Mouse (Mus musculus): ENCODE results near the gene Necab3. TPM values are rescaled to one million over a fixed set of nuclear protein-coding genes. Genes with fewer than 3 reads are reported as not detected.

The Necab3 gene
- 2.0 and 2.4 TPM in 2 replicates for polyA plus RNA-seq (2015; fragmentation: Nextera tagmentation; extraction: Ambion mirVana)

GRCm38 (mm10) chr2:154558264-154559039 lies at the start of gene Necab3:
Gene Necab3 (minus strand): TSS chr2:154558890.
- H3K9ac ChIP-seq = 0 out of 2 replicates have a peak within 1 kb of the TSS, but pooled peaks have one; percentile 12
- peaks cover 12% of the 10 kb centered on the region; the same call in 1 of the 2 replicates for H3K36me3 ChIP-seq
- peak within 1 kb of the TSS; percentile 38 for H3K4me3 ChIP-seq
- peaks cover 20% of the 10 kb centered on the region for H3K4me1 ChIP-seq (replicated peaks)
- H3K4me2 ChIP-seq = peak within 1 kb of the TSS; percentile 69
- ATAC-seq (replicated peaks; ENCODE audit: insufficient number of reproducible peaks, insufficient read depth, low FRiP score, low read depth) = peak; percentile 43; the same call in 1 of the 2 replicates
- no peaks in the 10 kb centered on the region for H3K27me3 ChIP-seq
- 0 out of 2 replicates have a peak within 1 kb of the TSS, but pooled peaks have one; percentile 14 for H3K27ac ChIP-seq
- H3K9me3 ChIP-seq (replicated peaks) = no peaks in the 10 kb centered on the region
- WGBS = 4% methylated on average over 34 of the region's 34 CpGs

- Histone ChIP-seq H3K4me2 (no peak overlapping the region), H3K27me3 (peaks cover 4% of the 10 kb centered on the region; the same call in 1 of the 2 replicates), H3K36me3 (no peaks in the 10 kb centered on the region), H3K9me3 (replicated peaks) (no peaks in the 10 kb centered on the region), H3K9ac (no peak overlapping the region), H3K4me1 (replicated peaks) (peaks cover 12% of the 10 kb centered on the region), H3K4me3 (no peak overlapping the region), H3K27ac (no peak overlapping the region)
- no peak for ATAC-seq (replicated peaks; ENCODE audit: insufficient number of reproducible peaks, insufficient read depth, low FRiP score, low read depth)
- 62% methylated on average over 1 of the region's 1 CpGs for WGBS
Observed at GRCm38 (mm10) chr2:154606965-154607364, 48.3 kb upstream of the Necab3 start.

GRCm38 (mm10) chr2:154604156-154604555 lies 45.5 kb upstream of the Necab3 start:
- ATAC-seq (replicated peaks; ENCODE audit: insufficient number of reproducible peaks, insufficient read depth, low FRiP score, low read depth) = no peak

GRCm38 (mm10) chr2:154603638-154604153 lies 45.0 kb upstream of the Necab3 start, which contains the start of gene Pxmp4:
Gene Pxmp4 (minus strand): TSS chr2:154603708.
- Histone ChIP-seq H3K9ac (peak within 1 kb of the TSS; percentile 78), H3K4me2 (peak within 1 kb of the TSS; percentile 68), H3K9me3 (replicated peaks) (no peaks in the 10 kb centered on the region), H3K4me1 (replicated peaks) (peaks cover 12% of the 10 kb centered on the region), H3K27me3 (peaks cover 4% of the 10 kb centered on the region; the same call in 1 of the 2 replicates), H3K4me3 (peak within 1 kb of the TSS; percentile 69), H3K27ac (peak within 1 kb of the TSS; percentile 73), H3K36me3 (no peaks in the 10 kb centered on the region)
- under 1% methylated on average over 13 of the region's 13 CpGs for WGBS
- peak; percentile 100 for ATAC-seq (replicated peaks; ENCODE audit: insufficient number of reproducible peaks, insufficient read depth, low FRiP score, low read depth)

More at GRCm38 (mm10) chr2:154604156-154604555, 45.5 kb upstream of the Necab3 start:
- Histone ChIP-seq H3K36me3 (no peaks in the 10 kb centered on the region), H3K4me3 (peak overlapping the region; percentile 69), H3K4me2 (peak overlapping the region; percentile 68), H3K9ac (peak overlapping the region; percentile 43; the same call in 1 of the 2 replicates), H3K4me1 (replicated peaks) (peaks cover 12% of the 10 kb centered on the region), H3K27ac (peak overlapping the region; percentile 57), H3K27me3 (peaks cover 4% of the 10 kb centered on the region; the same call in 1 of the 2 replicates), H3K9me3 (replicated peaks) (no peaks in the 10 kb centered on the region)
- WGBS = 34% methylated on average over 7 of the region's 7 CpGs

GRCm38 (mm10) chr2:154603007-154603637 lies 44.4 kb upstream of the Necab3 start:
- peaks cover 4% of the 10 kb centered on the region; the same call in 1 of the 2 replicates for H3K27me3 ChIP-seq
- no peaks in the 10 kb centered on the region for H3K9me3 ChIP-seq (replicated peaks)
- ATAC-seq (replicated peaks; ENCODE audit: insufficient number of reproducible peaks, insufficient read depth, low FRiP score, low read depth) = no peak
- peaks cover 12% of the 10 kb centered on the region for H3K4me1 ChIP-seq (replicated peaks)
- peak overlapping the region; percentile 73 for H3K27ac ChIP-seq
- H3K4me2 ChIP-seq = peak overlapping the region; percentile 68
- 13% methylated on average over 22 of the region's 22 CpGs for WGBS
- no peaks in the 10 kb centered on the region for H3K36me3 ChIP-seq
- peak overlapping the region; percentile 78 for H3K9ac ChIP-seq
- peak overlapping the region; percentile 69 for H3K4me3 ChIP-seq

GRCm38 (mm10) chr2:154601324-154601723 lies 42.6 kb upstream of the Necab3 start:
- peaks cover 4% of the 10 kb centered on the region; the same call in 1 of the 2 replicates for H3K27me3 ChIP-seq
- H3K27ac ChIP-seq = no peak overlapping the region
- H3K4me1 ChIP-seq (replicated peaks) = peaks cover 12% of the 10 kb centered on the region
- no peaks in the 10 kb centered on the region for H3K36me3 ChIP-seq
- ATAC-seq (replicated peaks; ENCODE audit: insufficient number of reproducible peaks, insufficient read depth, low FRiP score, low read depth) = no peak
- no peak overlapping the region for H3K4me3 ChIP-seq
- H3K9ac ChIP-seq = no peak overlapping the region
- H3K4me2 ChIP-seq = no peak overlapping the region
- 71% methylated on average over 3 of the region's 3 CpGs for WGBS
- no peaks in the 10 kb centered on the region for H3K9me3 ChIP-seq (replicated peaks)

- H3K27me3 ChIP-seq = peaks cover under 1% of the 10 kb centered on the region; the same call in 1 of the 2 replicates
- no peak overlapping the region for H3K4me2 ChIP-seq
- peaks cover 12% of the 10 kb centered on the region for H3K4me1 ChIP-seq (replicated peaks)
- H3K9ac ChIP-seq = no peak overlapping the region
- H3K4me3 ChIP-seq = no peak overlapping the region
- ATAC-seq (replicated peaks; ENCODE audit: insufficient number of reproducible peaks, insufficient read depth, low FRiP score, low read depth) = no peak
- 71% methylated on average over 6 of the region's 6 CpGs for WGBS
- no peak overlapping the region for H3K27ac ChIP-seq
- H3K36me3 ChIP-seq = no peaks in the 10 kb centered on the region
- no peaks in the 10 kb centered on the region for H3K9me3 ChIP-seq (replicated peaks)
Observed at GRCm38 (mm10) chr2:154600586-154600985, 41.9 kb upstream of the Necab3 start.

GRCm38 (mm10) chr2:154597399-154597798 lies 38.7 kb upstream of the Necab3 start:
- H3K4me1 ChIP-seq (replicated peaks) = no peaks in the 10 kb centered on the region
- H3K27me3 ChIP-seq = no peaks in the 10 kb centered on the region
- ATAC-seq (replicated peaks; ENCODE audit: insufficient number of reproducible peaks, insufficient read depth, low FRiP score, low read depth) = no peak
- no peak overlapping the region for H3K9ac ChIP-seq
- H3K27ac ChIP-seq = no peak overlapping the region
- no peaks in the 10 kb centered on the region for H3K9me3 ChIP-seq (replicated peaks)
- no peak overlapping the region for H3K4me3 ChIP-seq
- WGBS = 93% methylated on average over 3 of the region's 3 CpGs
- no peak overlapping the region for H3K4me2 ChIP-seq
- peaks cover 8% of the 10 kb centered on the region; the same call in 1 of the 2 replicates for H3K36me3 ChIP-seq

- ATAC-seq (replicated peaks; ENCODE audit: insufficient number of reproducible peaks, insufficient read depth, low FRiP score, low read depth) = no peak
- H3K36me3 ChIP-seq = peaks cover 8% of the 10 kb centered on the region; the same call in 1 of the 2 replicates
- H3K4me1 ChIP-seq (replicated peaks) = no peaks in the 10 kb centered on the region
- H3K27me3 ChIP-seq = no peaks in the 10 kb centered on the region
- H3K4me3 ChIP-seq = no peak overlapping the region
- no peaks in the 10 kb centered on the region for H3K9me3 ChIP-seq (replicated peaks)
- WGBS = 70% methylated on average over 5 of the region's 5 CpGs
- H3K9ac ChIP-seq = no peak overlapping the region
- H3K27ac ChIP-seq = no peak overlapping the region
- H3K4me2 ChIP-seq = no peak overlapping the region
Observed at GRCm38 (mm10) chr2:154595775-154596174, 37.1 kb upstream of the Necab3 start.

GRCm38 (mm10) chr2:154593025-154593424 lies 34.3 kb upstream of the Necab3 start:
- Histone ChIP-seq H3K27me3 (no peaks in the 10 kb centered on the region), H3K36me3 (peaks cover 8% of the 10 kb centered on the region; the same call in 1 of the 2 replicates), H3K4me3 (no peak overlapping the region), H3K9me3 (replicated peaks) (no peaks in the 10 kb centered on the region), H3K9ac (no peak overlapping the region), H3K4me2 (no peak overlapping the region), H3K27ac (no peak overlapping the region), H3K4me1 (replicated peaks) (peaks cover 4% of the 10 kb centered on the region; the same call in 1 of the 2 replicates)
- ATAC-seq (replicated peaks; ENCODE audit: insufficient number of reproducible peaks, insufficient read depth, low FRiP score, low read depth) = no peak; the same call in 1 of the 2 replicates
- WGBS = 74% methylated on average over 3 of the region's 3 CpGs

- Histone ChIP-seq H3K36me3 (peaks cover 8% of the 10 kb centered on the region; the same call in 1 of the 2 replicates), H3K27me3 (no peaks in the 10 kb centered on the region), H3K9me3 (replicated peaks) (no peaks in the 10 kb centered on the region), H3K4me2 (no peak overlapping the region), H3K27ac (no peak overlapping the region), H3K4me1 (replicated peaks) (peaks cover 4% of the 10 kb centered on the region; the same call in 1 of the 2 replicates), H3K4me3 (no peak overlapping the region), H3K9ac (no peak overlapping the region)
- no peak for ATAC-seq (replicated peaks; ENCODE audit: insufficient number of reproducible peaks, insufficient read depth, low FRiP score, low read depth)
- 79% methylated on average over 3 of the region's 3 CpGs for WGBS
Observed at GRCm38 (mm10) chr2:154591239-154591638, 32.5 kb upstream of the Necab3 start.
